Mouse (Mus musculus): Measurements from ENCODE around the gene Cdkl3. TPM values are rescaled to one million over a fixed set of nuclear protein-coding genes. Genes with fewer than 3 reads are reported as not detected.

Gene Cdkl3
- polyA plus RNA-seq, 1 experiment from 2014 or later, result 8.0 TPM

- Histone ChIP-seq H3K36me3 (peaks cover 30% of the 10 kb centered on the region), H3K4me3 (peak overlapping the region; percentile 93), H3K27ac (peak overlapping the region; percentile 99), H3K9me3 (no peaks in the 10 kb centered on the region), H3K4me1 (peaks cover 13% of the 10 kb centered on the region), H3K27me3 (ENCODE audit: insufficient read depth, poor library complexity, severe bottlenecking) (no peaks in the 10 kb centered on the region)
- peak; percentile 89 for DNase-seq (ENCODE audit: low spot score)
- WGBS, result under 1% methylated on average over 29 of the region's 29 CpGs
Observed at GRCm38 (mm10) chr11:51999611-52000289, 4.3 kb upstream of the Cdkl3 start.

- Histone ChIP-seq H3K36me3 (peaks cover 23% of the 10 kb centered on the region), H3K4me1 (peaks cover 13% of the 10 kb centered on the region), H3K9me3 (no peaks in the 10 kb centered on the region), H3K27me3 (ENCODE audit: insufficient read depth, poor library complexity, severe bottlenecking) (no peaks in the 10 kb centered on the region), H3K27ac (peak within 1 kb of the TSS; percentile 99), H3K4me3 (peak within 1 kb of the TSS; percentile 93)
- DNase-seq (ENCODE audit: low spot score), result peak; percentile 99
- WGBS, result under 1% methylated on average over 63 of the region's 63 CpGs
Observed at GRCm38 (mm10) chr11:52000290-52000962, 3.6 kb upstream of the Cdkl3 start, which contains the start of gene Ube2b. Gene Ube2b, minus strand, starts transcription at chr11:52000762.

- Histone ChIP-seq H3K4me1 (peaks cover 13% of the 10 kb centered on the region), H3K27ac (peak overlapping the region; percentile 99; the same call in 1 of the 2 replicates), H3K36me3 (peaks cover 14% of the 10 kb centered on the region), H3K27me3 (ENCODE audit: insufficient read depth, poor library complexity, severe bottlenecking) (no peaks in the 10 kb centered on the region), H3K9me3 (no peaks in the 10 kb centered on the region), H3K4me3 (peak overlapping the region; percentile 93)
- no peak for DNase-seq (ENCODE audit: low spot score)
- WGBS, result 74% methylated on average over 10 of the region's 10 CpGs
Observed at GRCm38 (mm10) chr11:52001341-52001740, 2.7 kb upstream of the Cdkl3 start.

GRCm38 (mm10) chr11:52001861-52002260 lies 2.2 kb upstream of the Cdkl3 start:
- WGBS, result 90% methylated on average over 8 of the region's 8 CpGs
- H3K27ac ChIP-seq, result peak overlapping the region; percentile 99; the same call in 1 of the 2 replicates
- no peak for DNase-seq (ENCODE audit: low spot score)
- H3K9me3 ChIP-seq, result no peaks in the 10 kb centered on the region
- H3K36me3 ChIP-seq, result peaks cover 9% of the 10 kb centered on the region
- no peaks in the 10 kb centered on the region for H3K27me3 ChIP-seq (ENCODE audit: insufficient read depth, poor library complexity, severe bottlenecking)
- H3K4me1 ChIP-seq, result peaks cover 13% of the 10 kb centered on the region
- no peak overlapping the region for H3K4me3 ChIP-seq

- DNase-seq (ENCODE audit: low spot score), result no peak
- no peaks in the 10 kb centered on the region for H3K36me3 ChIP-seq
- H3K27ac ChIP-seq, result peak overlapping the region; percentile 94
- H3K4me3 ChIP-seq, result peak overlapping the region; percentile 89
- 75% methylated on average over 13 of the region's 13 CpGs for WGBS
- H3K4me1 ChIP-seq, result peaks cover 13% of the 10 kb centered on the region
- no peaks in the 10 kb centered on the region for H3K9me3 ChIP-seq
- no peaks in the 10 kb centered on the region for H3K27me3 ChIP-seq (ENCODE audit: insufficient read depth, poor library complexity, severe bottlenecking)
Observed at GRCm38 (mm10) chr11:52002842-52003504, 1.0 kb upstream of the Cdkl3 start.

GRCm38 (mm10) chr11:52003505-52003771 lies 583 bp upstream of the Cdkl3 start:
- Histone ChIP-seq H3K4me3 (peak overlapping the region; percentile 89), H3K36me3 (no peaks in the 10 kb centered on the region), H3K27ac (peak overlapping the region; percentile 94), H3K27me3 (ENCODE audit: insufficient read depth, poor library complexity, severe bottlenecking) (no peaks in the 10 kb centered on the region), H3K4me1 (peaks cover 12% of the 10 kb centered on the region), H3K9me3 (no peaks in the 10 kb centered on the region)
- DNase-seq (ENCODE audit: low spot score), result no peak
- 16% methylated on average over 4 of the region's 4 CpGs for WGBS

- H3K9me3 ChIP-seq, result no peaks in the 10 kb centered on the region
- H3K27me3 ChIP-seq (ENCODE audit: insufficient read depth, poor library complexity, severe bottlenecking), result no peaks in the 10 kb centered on the region
- H3K36me3 ChIP-seq, result no peaks in the 10 kb centered on the region
- no peak overlapping the region for H3K4me3 ChIP-seq
- 63% methylated on average over 2 of the region's 2 CpGs for WGBS
- no peak overlapping the region for H3K27ac ChIP-seq
- peaks cover 10% of the 10 kb centered on the region; the same call in 1 of the 2 replicates for H3K4me1 ChIP-seq
- DNase-seq (ENCODE audit: low spot score), result no peak
Observed at GRCm38 (mm10) chr11:52005586-52005985, 1.6 kb downstream of the Cdkl3 start.

- no peak overlapping the region for H3K27ac ChIP-seq
- 84% methylated on average over 11 of the region's 11 CpGs for WGBS
- no peaks in the 10 kb centered on the region for H3K27me3 ChIP-seq (ENCODE audit: insufficient read depth, poor library complexity, severe bottlenecking)
- H3K4me1 ChIP-seq, result no peaks in the 10 kb centered on the region
- H3K36me3 ChIP-seq, result no peaks in the 10 kb centered on the region
- no peaks in the 10 kb centered on the region for H3K9me3 ChIP-seq
- no peak for DNase-seq (ENCODE audit: low spot score)
- no peak overlapping the region for H3K4me3 ChIP-seq
Observed at GRCm38 (mm10) chr11:52011011-52011410, 7.0 kb downstream of the Cdkl3 start.

GRCm38 (mm10) chr11:52011541-52011940 lies 7.5 kb downstream of the Cdkl3 start:
- H3K27ac ChIP-seq, result 0 out of 2 replicates have a peak overlapping the region, but pooled peaks have one; percentile 24
- no peaks in the 10 kb centered on the region for H3K36me3 ChIP-seq

GRCm38 (mm10) chr11:52018217-52018616 lies 14.2 kb downstream of the Cdkl3 start:
- DNase-seq (ENCODE audit: low spot score), result no peak
- H3K9me3 ChIP-seq, result no peaks in the 10 kb centered on the region
- no peak overlapping the region for H3K4me3 ChIP-seq
- H3K36me3 ChIP-seq, result 0 out of 2 replicates have a peak, but pooled peaks cover 5% of the 10 kb centered on the region
- H3K27ac ChIP-seq, result no peak overlapping the region
- no peaks in the 10 kb centered on the region; the same call in 1 of the 2 replicates for H3K4me1 ChIP-seq
- H3K27me3 ChIP-seq (ENCODE audit: insufficient read depth, poor library complexity, severe bottlenecking), result no peaks in the 10 kb centered on the region
- 50% methylated on average over 9 of the region's 9 CpGs for WGBS

More at GRCm38 (mm10) chr11:52011541-52011940, 7.5 kb downstream of the Cdkl3 start:
- Histone ChIP-seq H3K4me3 (no peak overlapping the region; the same call in 1 of the 2 replicates), H3K9me3 (no peaks in the 10 kb centered on the region), H3K4me1 (no peaks in the 10 kb centered on the region), H3K27me3 (ENCODE audit: insufficient read depth, poor library complexity, severe bottlenecking) (no peaks in the 10 kb centered on the region)
- WGBS, result 59% methylated on average over 5 of the region's 5 CpGs
- DNase-seq (ENCODE audit: low spot score), result no peak

- Histone ChIP-seq H3K36me3 (0 out of 2 replicates have a peak, but pooled peaks cover 2% of the 10 kb centered on the region), H3K27ac (no peak overlapping the region), H3K27me3 (ENCODE audit: insufficient read depth, poor library complexity, severe bottlenecking) (no peaks in the 10 kb centered on the region), H3K9me3 (no peaks in the 10 kb centered on the region), H3K4me1 (no peaks in the 10 kb centered on the region), H3K4me3 (no peak overlapping the region)
- no peak for DNase-seq (ENCODE audit: low spot score)
- WGBS, result 54% methylated on average over 8 of the region's 8 CpGs
Observed at GRCm38 (mm10) chr11:52032356-52032755, 28.3 kb downstream of the Cdkl3 start.

GRCm38 (mm10) chr11:52033953-52034352 lies 29.9 kb downstream of the Cdkl3 start:
- no peak overlapping the region for H3K27ac ChIP-seq
- WGBS, result 77% methylated on average over 1 of the region's 1 CpGs
- H3K4me1 ChIP-seq, result no peaks in the 10 kb centered on the region

GRCm38 (mm10) chr11:52035905-52036304 lies 31.9 kb downstream of the Cdkl3 start:
- 73% methylated on average over 3 of the region's 3 CpGs for WGBS
- Histone ChIP-seq H3K36me3 (0 out of 2 replicates have a peak, but pooled peaks cover 2% of the 10 kb centered on the region), H3K27ac (no peak overlapping the region), H3K9me3 (no peaks in the 10 kb centered on the region), H3K27me3 (ENCODE audit: insufficient read depth, poor library complexity, severe bottlenecking) (no peaks in the 10 kb centered on the region), H3K4me1 (no peaks in the 10 kb centered on the region), H3K4me3 (no peak overlapping the region)
- DNase-seq (ENCODE audit: low spot score), result no peak

More at GRCm38 (mm10) chr11:52033953-52034352, 29.9 kb downstream of the Cdkl3 start:
- H3K4me3 ChIP-seq, result no peak overlapping the region
- H3K27me3 ChIP-seq (ENCODE audit: insufficient read depth, poor library complexity, severe bottlenecking), result no peaks in the 10 kb centered on the region
- DNase-seq (ENCODE audit: low spot score), result no peak
- no peaks in the 10 kb centered on the region for H3K9me3 ChIP-seq
- 0 out of 2 replicates have a peak, but pooled peaks cover 2% of the 10 kb centered on the region for H3K36me3 ChIP-seq

Data from heart, embryonic 10.5 days (tissue).